In genomic region chr17:70850996-70851991, GRCm38 (mm10) we compare ENCODE assay signal across 8 mouse cellular contexts. TPM values are rescaled to one million over a fixed set of nuclear protein-coding genes. Genes with fewer than 3 reads are reported as not detected.
DNase-seq lines count a peak whose midpoint lies in the region; ATAC-seq and TF ChIP-seq lines count a peak whose summit lies in the region.

No protein-coding gene starts in this region.

- peaks cover 12% of the 10 kb centered on the region; the same call in 1 of the 2 replicates for H3K4me1 ChIP-seq in cerebellum, adult 2 months (ENCODE audit: control insufficient read depth, insufficient read depth, low read length)
- H3K4me1 ChIP-seq in hindbrain, embryonic 13.5 days (replicated peaks): peaks cover 57% of the 10 kb centered on the region
- peaks cover 8% of the 10 kb centered on the region for H3K4me1 ChIP-seq in limb, embryonic 15.5 days
- H3K4me1 ChIP-seq in midbrain, embryonic 15.5 days: peaks cover 61% of the 10 kb centered on the region
- peaks cover 5% of the 10 kb centered on the region; the same call in 1 of the 2 replicates for H3K4me1 ChIP-seq in stomach, embryonic 14.5 days (ENCODE audit: control insufficient read depth, insufficient read depth, low read length)

- H3K4me3 ChIP-seq in cerebellum, adult 2 months (replicated peaks; ENCODE audit: insufficient read depth, low read depth, low read length): peak overlapping the region; percentile 69
- peak overlapping the region; percentile 61 for H3K4me3 ChIP-seq in hindbrain, embryonic 13.5 days
- H3K4me3 ChIP-seq in limb, embryonic 15.5 days: peak overlapping the region; percentile 73
- H3K4me3 ChIP-seq in midbrain, embryonic 15.5 days: peak overlapping the region; percentile 51
- peak overlapping the region; percentile 82 for H3K4me3 ChIP-seq in stomach, embryonic 14.5 days (ENCODE audit: low read depth, low read length)

- H3K9me3 ChIP-seq in hindbrain, embryonic 13.5 days: no peaks in the 10 kb centered on the region
- no peaks in the 10 kb centered on the region for H3K9me3 ChIP-seq in limb, embryonic 15.5 days
- no peaks in the 10 kb centered on the region for H3K9me3 ChIP-seq in midbrain, embryonic 15.5 days
- no peaks in the 10 kb centered on the region for H3K9me3 ChIP-seq in stomach, embryonic 14.5 days (ENCODE audit: control insufficient read depth, low read depth, low read length)

- no peaks in the 10 kb centered on the region for H3K36me3 ChIP-seq in hindbrain, embryonic 13.5 days
- H3K36me3 ChIP-seq in limb, embryonic 15.5 days: no peaks in the 10 kb centered on the region
- H3K36me3 ChIP-seq in midbrain, embryonic 15.5 days (replicated peaks): no peaks in the 10 kb centered on the region
- H3K36me3 ChIP-seq in stomach, embryonic 14.5 days (ENCODE audit: control insufficient read depth, insufficient read depth, low read length): peaks cover under 1% of the 10 kb centered on the region; the same call in 1 of the 2 replicates

- H3K27ac ChIP-seq in cerebellum, adult 2 months (ENCODE audit: insufficient read depth, low read length): no peak overlapping the region
- peak overlapping the region; percentile 89 for H3K27ac ChIP-seq in hindbrain, embryonic 13.5 days
- peak overlapping the region; percentile 97 for H3K27ac ChIP-seq in limb, embryonic 15.5 days
- peak overlapping the region; percentile 73 for H3K27ac ChIP-seq in midbrain, embryonic 15.5 days
- peak overlapping the region; percentile 98 for H3K27ac ChIP-seq in stomach, embryonic 14.5 days (ENCODE audit: low read length)

- ATAC-seq in hindbrain, embryonic 13.5 days (ENCODE audit: low FRiP score): peak; percentile 52
- ATAC-seq in limb, embryonic 15.5 days (ENCODE audit: insufficient number of reproducible peaks, low FRiP score, low TSS enrichment, low read depth): peak; percentile 63
- ATAC-seq in midbrain, embryonic 15.5 days (replicated peaks): peak; percentile 35
- ATAC-seq in stomach, embryonic 14.5 days (ENCODE audit: insufficient number of reproducible peaks, insufficient read depth, low FRiP score, low read depth): peak; percentile 68

- H3K27me3 ChIP-seq in cerebellum, adult 2 months (ENCODE audit: control insufficient read depth, insufficient read depth, low read length): peaks cover 10% of the 10 kb centered on the region; the same call in 1 of the 2 replicates
- H3K27me3 ChIP-seq in hindbrain, embryonic 13.5 days: peaks cover 36% of the 10 kb centered on the region
- H3K27me3 ChIP-seq in limb, embryonic 15.5 days: no peaks in the 10 kb centered on the region
- peaks cover 27% of the 10 kb centered on the region for H3K27me3 ChIP-seq in midbrain, embryonic 15.5 days (replicated peaks)
- H3K27me3 ChIP-seq in stomach, embryonic 14.5 days (ENCODE audit: control insufficient read depth, insufficient read depth, low read length): no peaks in the 10 kb centered on the region

- no peak for TF ChIP-seq POLR2A in cerebellum, adult 2 months (IDR thresholded peaks at IDR 0.05; ENCODE audit: borderline replicate concordance, insufficient read depth, low read length)

- WGBS in cerebellum, adult 2 months: under 1% methylated on average over 54 of the region's 54 CpGs
- under 1% methylated on average over 49 of the region's 54 CpGs for WGBS in hindbrain, embryonic 13.5 days
- WGBS in limb, embryonic 15.5 days: under 1% methylated on average over 52 of the region's 54 CpGs
- under 1% methylated on average over 51 of the region's 54 CpGs for WGBS in midbrain, embryonic 15.5 days
- WGBS in stomach, embryonic 14.5 days: under 1% methylated on average over 50 of the region's 54 CpGs

- peak overlapping the region; percentile 94 for H3K4me2 ChIP-seq in hindbrain, embryonic 13.5 days
- H3K4me2 ChIP-seq in limb, embryonic 15.5 days: peak overlapping the region; percentile 96
- peak overlapping the region; percentile 90 for H3K4me2 ChIP-seq in midbrain, embryonic 15.5 days
- H3K4me2 ChIP-seq in stomach, embryonic 14.5 days (replicated peaks; ENCODE audit: low read depth, low read length): peak overlapping the region; percentile 94

- TF ChIP-seq CTCF in cerebellum, adult 2 months (IDR thresholded peaks at IDR 0.05; ENCODE audit: borderline replicate concordance, insufficient read depth, low read depth, low read length): no peak

- peak; percentile 40 to 55 for DNase-seq in cerebellum, adult 2 months
- no peak for DNase-seq in cerebellum, adult 11 months
- DNase-seq in c-Kit-positive CD71-negative TER-119-negative erythroid progenitor cells, embryonic 14.5 days (ENCODE audit: low read depth): peak; percentile 62
- peak; percentile 89 for DNase-seq in forelimb bud, embryonic 11.5 days (ENCODE audit: low read depth, low spot score)

- H3K9ac ChIP-seq in hindbrain, embryonic 13.5 days: peak overlapping the region; percentile 82
- H3K9ac ChIP-seq in limb, embryonic 15.5 days: peak overlapping the region; percentile 76
- H3K9ac ChIP-seq in midbrain, embryonic 15.5 days: peak overlapping the region; percentile 56; the same call in 1 of the 2 replicates
- peak overlapping the region; percentile 88 for H3K9ac ChIP-seq in stomach, embryonic 14.5 days (replicated peaks; ENCODE audit: low read depth, low read length)

RNA-seq across cellular contexts. Expression of gene Tgif1, which starts 2.1 kb away (rescaled TPM):
- polyA plus RNA-seq in cerebellum, adult 2 months (2012; rRNA removed): 3.5 and 4.0 TPM in 2 replicates
- polyA plus RNA-seq in hindbrain, embryonic 13.5 days (2015; fragmentation: Nextera tagmentation; extraction: Ambion mirVana): 26.4 TPM in 2 replicates
- polyA plus RNA-seq in limb, embryonic 15.5 days (2015; fragmentation: Nextera tagmentation; extraction: Ambion mirVana): 60.4 and 64.6 TPM in 2 replicates
- polyA plus RNA-seq in midbrain, embryonic 15.5 days (2015; fragmentation: Nextera tagmentation; extraction: Ambion mirVana): 11.4 and 11.5 TPM in 2 replicates
- polyA plus RNA-seq in stomach, embryonic 14.5 days (2014; fragmentation: Nextera tagmentation; extraction: Ambion mirVana): 65.0 and 66.5 TPM in 2 replicates
